Mouse (Mus musculus): ENCODE measurements at regions not wholly inside any gene's neighbourhood (a gene's known extent, or its start where the extent isn't known, plus 50 kb on each side); places are given as distances from the start of the nearest gene placed in this dataset.

DNA sequence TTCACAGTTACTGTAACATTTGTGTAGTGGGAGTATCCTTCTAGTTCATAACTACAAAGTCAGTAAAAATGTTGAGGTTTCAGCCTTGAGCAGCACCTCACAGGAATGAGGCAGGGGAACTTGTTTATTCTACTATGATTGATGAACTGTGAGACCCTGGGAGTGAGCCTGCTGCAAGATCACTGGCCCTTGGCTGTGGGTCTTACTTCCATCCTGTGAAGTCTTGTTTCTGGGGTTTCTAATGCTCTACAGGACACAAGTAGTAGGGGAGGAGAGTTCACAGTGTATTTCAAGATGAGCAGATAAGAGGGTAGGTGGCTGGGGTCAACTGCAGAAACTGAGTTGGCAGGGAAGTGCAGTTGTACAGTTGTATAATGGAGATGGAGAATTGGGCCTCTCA is 128.3 kb upstream of the Abi3bp start:
- TF ChIP-seq CTCF (IDR thresholded peaks at IDR 0.05; ENCODE audit: borderline replicate concordance, insufficient read depth, low read depth, low read length) (no peak), POLR2A (IDR thresholded peaks at IDR 0.05; ENCODE audit: borderline replicate concordance, insufficient read depth, low read length) (no peak)
